Mouse (Mus musculus): ENCODE results near the gene Trpc4ap.

GRCm38 (mm10) chr2:155728742-155729141, 36.6 kb upstream of the Trpc4ap start:
- TF ChIP-seq CTCF (IDR thresholded peaks at IDR 0.05; ENCODE audit: low read depth, low read length), result no peak
- TF ChIP-seq EP300 (IDR thresholded peaks at IDR 0.05; ENCODE audit: insufficient read depth, low read depth, low read length), result no peak

Data from ES-Bruce4 (cell line).